Mouse (Mus musculus) spleen, postnatal 14 days (tissue): Measurements from ENCODE around the gene Actn2.

Source experiments
- DNase-seq, 2 experiments: peaks; one replicate each; pipeline ENCODE4 v3.0.0; 2021 to 2022; ENCODE audit warnings: low spot score in 2 of 2

Actn2 gene

DNA sequence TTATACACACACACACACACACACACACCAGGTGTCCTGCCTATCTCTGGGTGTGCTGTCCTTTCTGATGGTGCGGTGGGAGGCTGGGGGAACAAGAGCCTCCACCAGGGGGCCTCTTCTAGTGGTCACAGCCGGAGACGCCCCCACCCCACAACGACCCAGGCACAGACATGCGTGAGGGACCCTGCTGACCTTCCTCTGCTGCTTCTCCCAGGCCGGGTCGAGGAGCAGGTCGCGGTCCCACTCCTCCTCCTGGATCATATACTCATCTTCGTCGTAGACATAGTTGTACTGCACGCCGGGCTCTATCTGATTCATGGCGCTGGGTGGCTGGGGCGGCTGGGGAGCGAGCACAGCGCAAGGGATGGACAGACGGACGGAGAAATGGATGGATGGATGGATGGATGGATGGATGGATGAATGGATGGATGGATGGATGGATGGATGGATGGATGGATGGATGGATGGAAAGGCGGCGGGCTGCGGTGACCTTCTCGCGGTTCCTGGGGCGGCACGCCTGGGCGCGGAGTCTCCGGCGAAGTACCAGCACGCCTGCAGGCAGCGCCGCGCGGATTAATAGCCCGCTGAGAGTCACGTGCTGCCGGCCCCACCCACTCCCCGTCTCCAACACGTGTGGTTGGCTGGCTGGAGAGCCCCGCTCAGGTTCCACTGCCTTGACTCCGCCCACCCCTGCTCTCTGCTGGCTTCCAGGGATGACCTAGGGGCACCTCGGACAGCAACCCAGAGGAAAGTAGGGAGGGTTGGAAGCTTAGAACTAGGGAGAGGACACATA is at the start of gene Actn2:
Actn2 (minus strand) TSS at position 578 of the 793 bp plus-strand sequence.
- peak; percentile 33 to 38 for DNase-seq

DNA sequence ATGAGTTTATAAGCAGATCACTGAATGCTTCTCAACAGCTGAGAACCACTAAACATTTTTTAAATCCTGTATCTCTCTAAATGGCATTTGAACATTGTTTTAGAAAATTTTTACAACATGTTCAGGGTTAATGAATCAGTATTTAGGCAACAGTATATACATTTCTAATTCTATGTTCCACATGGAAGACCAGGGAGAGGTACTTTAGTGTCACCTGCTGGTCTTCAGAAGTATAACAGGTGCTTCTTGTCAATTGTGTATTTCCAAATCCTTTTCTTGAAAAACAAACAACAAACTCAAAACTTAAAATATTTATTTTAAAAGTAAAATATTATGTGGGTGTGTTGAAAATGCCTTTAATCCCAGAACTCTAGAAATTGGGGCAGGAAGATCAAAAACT is 45.7 kb upstream of the Actn2 start:
- DNase-seq, result no peak

DNA sequence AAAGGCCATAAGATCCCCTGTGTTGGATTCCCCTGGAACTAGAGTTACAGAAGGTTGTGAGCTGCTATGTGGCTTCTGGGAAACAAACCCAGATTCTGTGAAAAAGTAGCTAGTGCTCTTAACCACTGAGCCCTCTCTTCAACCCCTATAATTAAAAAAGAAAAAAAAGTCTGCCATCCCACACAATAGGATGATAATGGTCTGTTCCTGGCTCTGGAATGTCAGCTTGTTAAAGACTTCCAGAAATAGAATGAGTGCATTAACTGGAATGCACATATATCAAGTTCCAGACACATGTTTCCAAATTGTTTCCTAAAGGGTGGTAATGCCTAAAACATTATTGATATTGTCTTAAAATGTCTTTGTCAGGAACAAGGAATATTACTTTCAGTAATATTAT is 44.2 kb upstream of the Actn2 start:
- DNase-seq, result no peak

DNA sequence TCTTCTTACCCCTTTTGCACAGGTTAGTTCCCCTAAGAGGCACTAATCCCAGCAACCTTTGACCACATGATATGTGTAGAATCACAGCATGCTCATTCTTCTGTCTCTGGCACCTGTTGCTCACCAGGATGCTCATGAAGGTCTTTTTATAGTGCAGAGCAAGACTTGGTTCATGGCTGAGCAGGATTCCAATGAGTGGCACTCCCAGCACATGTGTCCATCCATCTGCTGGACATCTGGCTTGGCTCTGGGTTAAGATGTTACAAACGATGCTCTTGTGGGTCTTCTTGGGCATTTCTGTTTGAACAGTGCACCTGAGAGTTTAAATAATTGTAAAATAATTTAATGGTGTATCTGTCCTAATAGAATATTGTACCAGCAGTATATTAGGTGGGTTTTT is 36.2 kb upstream of the Actn2 start:
- DNase-seq, result no peak

DNA sequence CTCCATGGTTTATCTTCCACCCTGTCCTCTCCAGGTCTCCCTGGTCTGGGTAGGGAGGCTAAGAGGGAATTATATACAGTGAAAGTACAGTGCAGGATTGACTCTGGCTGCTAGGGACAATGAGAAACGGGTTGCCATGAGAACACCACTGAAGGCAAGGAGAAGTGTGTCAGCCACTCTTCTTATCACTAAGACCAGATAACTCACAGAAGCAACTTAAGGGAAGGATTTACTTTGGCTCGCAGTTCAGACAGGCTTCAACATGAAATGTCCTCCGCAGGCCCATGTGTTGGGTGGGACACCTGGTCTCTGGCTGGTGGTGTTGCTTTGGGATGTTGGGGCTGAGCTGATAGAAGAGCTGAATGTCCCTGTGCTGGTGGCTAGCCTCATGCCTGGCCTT is 32.2 kb upstream of the Actn2 start:
- DNase-seq, result no peak

DNA sequence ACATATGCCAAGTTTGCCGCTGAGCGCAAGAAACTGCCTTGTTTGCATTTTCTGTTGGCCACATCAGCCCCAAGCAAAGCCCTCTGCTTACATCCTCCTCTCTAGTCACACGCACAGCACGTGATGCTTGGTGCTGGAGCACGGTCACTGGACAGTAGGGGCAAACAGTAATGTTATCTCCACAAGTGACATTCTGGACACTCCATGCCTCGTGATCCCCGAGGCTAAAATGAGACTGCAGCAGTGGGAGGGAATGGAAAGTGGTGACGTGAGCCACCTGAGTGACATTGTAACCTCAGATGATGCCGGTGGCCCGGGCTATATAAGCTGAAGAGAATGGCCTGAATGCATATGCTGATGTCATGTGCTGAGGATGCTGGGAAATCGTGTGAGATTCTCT is 29.4 kb upstream of the Actn2 start:
- DNase-seq, result no peak

DNA sequence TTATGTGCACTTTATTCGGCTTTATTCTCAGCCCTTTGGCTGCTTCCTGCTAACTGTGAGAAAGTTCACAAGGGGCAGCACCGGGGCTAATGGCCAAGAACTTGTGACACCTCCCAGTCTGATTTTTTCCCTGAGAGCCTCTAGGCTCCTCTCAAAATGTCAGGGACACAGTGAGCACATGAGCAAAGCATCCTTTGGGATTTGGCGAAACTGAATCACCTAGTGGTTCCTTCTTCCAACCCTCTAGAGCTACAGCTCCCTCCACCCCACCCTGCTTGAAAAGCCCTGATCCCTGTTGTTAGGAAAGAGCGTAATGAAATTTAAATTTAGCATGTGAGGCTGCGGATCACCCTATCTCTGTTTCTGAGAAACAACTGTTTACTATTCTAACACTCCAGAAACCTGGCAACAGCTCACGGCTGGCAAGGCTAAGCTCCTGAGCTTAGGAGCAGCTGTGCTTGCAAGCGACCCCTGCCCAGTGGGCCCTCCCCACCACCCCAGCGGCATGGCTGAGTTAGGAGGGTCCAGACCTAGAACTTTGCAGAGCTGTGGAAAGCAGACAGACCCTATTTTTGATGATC is 28.6 kb upstream of the Actn2 start:
- DNase-seq, result no peak

DNA sequence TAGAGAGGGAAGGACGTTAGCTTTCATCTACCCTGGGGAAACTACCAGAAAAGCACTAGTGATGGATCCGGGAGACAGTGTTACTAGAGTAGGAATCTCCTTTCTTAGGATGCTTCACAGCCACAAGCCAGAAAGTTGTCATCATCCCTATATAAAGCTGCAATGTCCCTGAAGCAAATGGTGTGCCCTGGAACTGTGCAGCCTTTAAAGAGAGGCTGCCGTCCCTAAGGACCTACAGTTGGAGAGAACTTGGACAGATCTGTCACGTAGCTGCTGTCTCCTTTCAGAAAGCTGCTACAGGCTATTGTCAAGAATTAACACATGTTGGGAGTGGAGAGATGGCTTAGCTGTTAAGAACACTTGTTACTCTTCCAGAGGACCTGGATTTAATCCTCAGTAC is 20.9 kb upstream of the Actn2 start:
- DNase-seq, result no peak

DNA sequence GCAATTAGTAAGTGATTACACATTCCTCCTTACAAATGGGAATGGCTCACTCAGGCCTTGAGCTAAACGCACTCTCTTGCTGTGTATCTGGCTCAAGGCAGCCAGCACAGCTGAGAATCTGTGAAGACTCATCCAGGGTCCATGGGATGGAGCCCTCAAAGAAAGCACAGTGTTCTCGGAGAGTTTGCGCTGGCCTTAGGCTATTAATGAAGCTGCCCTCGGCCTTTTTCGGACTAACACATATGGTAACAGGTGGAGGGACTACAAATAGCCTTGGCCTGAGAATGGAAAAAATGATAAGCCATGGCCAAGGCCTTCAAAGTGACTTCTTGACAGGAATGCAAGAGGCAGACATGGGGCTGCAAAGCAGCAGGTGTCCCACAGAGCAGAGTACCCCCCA is 17.0 kb upstream of the Actn2 start:
- DNase-seq, result no peak

DNA sequence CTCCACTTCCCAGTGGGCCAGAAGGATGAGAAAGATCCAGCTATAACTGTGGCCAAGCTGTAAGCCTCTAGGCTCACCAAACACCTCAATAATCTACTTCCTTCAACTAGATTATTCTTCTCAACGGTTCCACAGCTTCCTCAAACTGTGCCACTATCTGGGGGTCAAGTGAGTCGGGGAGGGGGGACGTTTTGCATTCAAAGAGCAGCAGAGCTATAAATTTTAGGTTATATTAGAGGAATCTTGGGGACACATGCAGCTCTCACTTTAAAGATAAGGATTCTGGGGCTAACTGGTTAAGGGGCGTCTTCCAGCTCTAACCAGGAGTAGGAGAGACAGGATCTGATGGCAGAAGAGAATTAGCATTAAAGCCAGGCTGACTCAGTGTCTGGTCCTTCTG is 15.6 kb upstream of the Actn2 start:
- no peak for DNase-seq

DNA sequence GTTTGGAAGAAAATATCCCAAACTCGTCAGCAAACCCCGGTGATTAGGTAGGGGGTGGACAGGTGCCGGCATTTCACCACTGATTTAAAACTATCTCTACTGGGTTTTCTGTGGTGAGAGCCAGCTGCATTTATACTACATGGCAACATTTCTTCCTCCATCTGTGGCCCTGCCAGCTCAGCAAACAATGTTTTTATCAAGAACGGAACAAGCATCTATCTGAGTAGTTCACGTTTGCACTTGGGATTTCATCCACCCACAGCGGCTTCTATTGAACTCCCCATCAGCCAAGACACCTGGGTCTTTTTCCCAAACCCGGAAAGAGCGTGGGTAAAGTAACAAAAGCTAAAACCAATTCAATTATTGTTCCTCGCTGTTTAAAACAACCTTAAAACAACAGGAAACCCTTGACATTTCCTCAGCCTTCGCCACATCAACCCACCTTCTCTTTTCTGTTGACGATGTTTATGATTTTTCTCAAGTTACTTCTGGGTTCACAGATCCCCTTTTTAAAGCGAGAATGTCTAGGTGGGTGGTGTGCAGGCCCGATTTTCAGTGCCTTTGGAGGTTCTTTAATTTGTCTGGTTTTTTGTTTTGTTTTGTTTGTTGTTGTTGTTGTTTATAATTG is 8.8 kb upstream of the Actn2 start:
- no peak for DNase-seq

DNA sequence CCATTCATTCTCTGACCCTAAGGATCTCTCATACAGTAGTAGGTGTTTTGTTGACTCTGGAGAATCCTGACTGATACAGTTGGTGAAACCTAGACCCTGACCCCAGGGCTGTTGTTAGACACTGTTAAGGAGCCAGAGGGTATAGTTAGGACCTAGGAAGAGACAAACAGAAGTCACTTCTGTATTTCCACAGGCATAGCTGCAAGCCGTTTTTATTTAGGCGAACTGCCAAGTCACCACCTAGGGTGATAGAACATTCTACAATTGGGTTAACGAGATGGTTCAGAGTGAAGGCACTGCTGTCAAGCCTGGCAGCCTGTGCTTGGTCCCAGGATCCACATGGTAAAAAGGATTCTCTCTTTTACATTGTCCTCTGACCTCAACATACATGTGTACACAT is 6.3 kb upstream of the Actn2 start:
- DNase-seq, result no peak

DNA sequence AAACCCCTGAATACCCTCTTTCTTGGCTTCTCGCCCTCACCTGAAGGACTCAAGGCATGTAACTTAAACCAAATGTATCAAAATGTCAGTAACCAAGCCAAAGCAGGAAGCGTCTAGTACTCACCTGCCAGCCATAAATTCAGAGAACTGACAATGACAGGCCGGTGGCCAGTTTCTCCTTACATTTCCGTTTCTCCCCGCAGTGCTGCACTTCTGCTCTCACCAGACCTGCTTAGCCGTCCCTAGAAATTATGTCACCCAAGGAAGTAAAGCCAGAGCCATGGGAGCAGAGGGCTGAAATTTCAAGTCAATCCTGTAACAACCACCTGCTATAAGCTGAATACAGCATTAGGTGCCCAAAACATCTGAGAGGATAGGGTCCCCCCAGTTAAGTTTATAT is 887 bp upstream of the Actn2 start:
- DNase-seq, result no peak

DNA sequence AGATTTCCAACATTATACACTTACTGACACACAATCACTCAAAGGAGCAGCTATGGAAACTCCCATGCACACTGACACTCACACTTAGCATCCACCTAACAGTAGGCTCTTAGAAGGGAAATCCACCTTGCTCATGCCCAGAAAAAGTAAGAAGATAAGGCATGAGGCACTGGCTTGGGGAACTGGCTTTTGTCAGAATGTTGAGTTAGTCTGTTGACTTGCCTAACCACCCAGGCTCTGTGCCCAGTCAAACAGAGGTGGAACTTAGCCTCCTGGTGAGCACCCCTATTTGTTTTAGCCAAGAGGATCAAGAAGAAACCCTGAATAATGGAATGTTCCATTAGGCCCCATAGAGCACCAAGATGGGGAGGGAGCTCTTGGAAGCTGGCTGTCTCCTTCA is 1.1 kb downstream of the Actn2 start:
- DNase-seq, result no peak

DNA sequence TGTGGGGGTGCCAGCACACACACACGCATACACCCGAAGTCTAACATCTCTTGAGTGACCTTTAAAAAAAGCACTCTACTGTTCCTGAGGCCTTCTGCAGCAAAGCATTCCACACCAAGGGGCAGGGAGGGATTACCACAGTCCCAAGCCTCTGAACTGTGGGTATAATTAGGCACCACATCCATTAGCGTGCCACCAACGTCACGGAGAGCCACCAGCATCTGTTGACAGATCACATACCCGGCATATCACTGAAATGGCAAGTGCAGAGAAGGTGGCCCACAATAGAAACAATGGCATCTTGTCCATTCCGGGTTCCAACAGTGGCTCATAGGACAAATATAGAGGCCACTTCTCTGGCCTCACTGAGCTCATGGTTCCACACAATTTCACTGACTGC is 2.8 kb downstream of the Actn2 start:
- DNase-seq, result no peak

DNA sequence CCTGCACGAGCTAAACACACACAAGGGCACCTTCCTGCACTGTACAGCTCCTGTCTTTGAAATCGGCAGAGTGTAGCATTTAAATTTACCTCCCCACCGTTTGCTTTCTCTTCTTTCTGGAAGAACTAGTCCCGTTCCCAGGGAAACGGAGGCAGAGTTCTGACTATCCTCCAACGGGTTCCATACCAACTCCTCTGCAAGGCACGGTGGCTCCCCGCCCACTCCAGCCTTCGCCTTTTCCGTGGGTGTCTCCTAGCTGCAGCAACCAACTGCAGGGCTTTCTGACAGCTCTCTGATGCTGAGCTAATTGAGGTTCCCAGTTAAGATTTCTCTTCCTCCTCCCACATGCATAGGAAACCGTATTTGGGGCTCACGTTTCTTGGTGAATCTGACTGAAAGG is 6.5 kb downstream of the Actn2 start:
- no peak for DNase-seq

DNA sequence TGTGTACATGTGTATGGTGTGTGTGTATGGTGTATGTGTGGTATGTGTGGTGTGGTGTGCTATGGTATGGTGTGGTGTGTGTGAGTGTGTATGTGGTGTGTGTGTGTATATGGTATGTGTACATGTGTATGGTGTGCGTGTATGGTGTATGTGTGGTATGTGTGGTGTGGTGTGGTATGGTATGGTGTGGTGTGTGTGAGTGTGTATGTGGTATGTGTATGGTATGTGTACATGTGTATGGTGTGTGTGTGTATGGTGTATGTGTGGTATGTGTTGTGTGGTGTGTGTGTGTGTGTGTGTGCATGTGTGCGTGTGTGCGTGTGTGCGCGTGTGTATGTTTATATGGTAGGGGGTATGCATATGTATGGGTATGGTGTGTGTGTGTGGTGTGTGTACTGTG is 9.0 kb downstream of the Actn2 start:
- DNase-seq, result no peak

DNA sequence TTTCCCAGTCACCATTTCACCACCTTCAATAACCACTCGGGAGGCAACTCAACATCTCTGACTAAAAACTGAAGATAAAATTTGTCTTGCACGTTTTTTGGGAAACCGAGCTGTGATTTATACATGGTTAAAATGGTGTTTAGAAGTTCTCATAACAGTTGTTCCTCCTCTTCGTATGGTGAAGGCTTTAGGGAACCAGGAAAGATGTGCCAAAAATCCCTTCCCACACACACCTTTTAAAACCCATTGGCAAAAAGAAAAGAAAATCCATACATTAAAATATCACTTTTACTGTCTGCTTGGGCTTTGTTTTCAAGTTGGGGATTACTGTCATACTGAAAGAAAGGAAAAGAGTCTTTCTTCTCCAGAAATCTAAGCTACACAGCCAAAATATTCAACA is 12.2 kb downstream of the Actn2 start:
- no peak for DNase-seq

DNA sequence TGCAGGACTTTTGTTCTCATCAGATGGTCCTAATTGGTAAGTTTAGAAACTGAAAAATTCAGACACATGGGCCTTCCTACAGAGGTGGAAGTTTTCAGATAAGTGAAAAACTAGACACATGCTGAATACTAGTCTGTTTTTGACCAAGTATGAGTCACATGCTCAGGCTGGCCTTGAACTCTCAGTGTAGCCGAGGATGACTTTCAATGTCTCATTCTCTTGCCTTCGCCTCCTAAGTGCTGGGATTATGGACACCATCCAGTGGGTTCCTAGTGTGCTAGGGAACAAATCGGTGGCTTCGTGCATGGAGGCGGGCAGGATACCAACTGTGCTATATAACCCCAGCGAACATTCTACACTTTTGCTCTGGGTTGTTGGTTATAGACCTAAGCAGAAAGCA is 13.0 kb downstream of the Actn2 start:
- DNase-seq, result no peak

DNA sequence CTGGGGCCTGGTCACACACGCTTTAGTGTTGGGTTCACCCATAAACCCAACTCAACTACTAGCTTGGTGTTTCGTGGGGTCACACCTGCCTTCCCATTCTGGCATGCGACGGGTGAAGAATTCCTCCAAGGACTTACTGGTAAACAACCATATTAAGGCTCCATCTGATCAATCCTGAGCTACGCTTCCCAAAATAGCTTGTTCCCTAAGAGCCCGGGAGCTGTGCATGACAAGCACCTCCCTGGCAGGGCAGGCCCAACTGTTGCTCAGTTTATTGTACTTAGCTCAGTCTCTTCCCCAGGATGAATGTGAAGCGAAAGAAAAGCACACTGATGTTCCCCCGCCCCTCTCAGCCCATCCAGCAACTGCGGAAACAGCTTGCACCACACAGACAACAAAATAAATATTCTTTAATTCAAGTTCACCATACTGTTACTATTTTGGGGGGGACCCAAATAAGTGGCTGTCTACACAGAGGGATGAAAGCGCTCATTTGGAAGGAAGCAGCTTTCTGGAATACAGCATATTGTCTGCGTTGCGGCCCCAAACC is 17.4 kb downstream of the Actn2 start:
- no peak for DNase-seq

DNA sequence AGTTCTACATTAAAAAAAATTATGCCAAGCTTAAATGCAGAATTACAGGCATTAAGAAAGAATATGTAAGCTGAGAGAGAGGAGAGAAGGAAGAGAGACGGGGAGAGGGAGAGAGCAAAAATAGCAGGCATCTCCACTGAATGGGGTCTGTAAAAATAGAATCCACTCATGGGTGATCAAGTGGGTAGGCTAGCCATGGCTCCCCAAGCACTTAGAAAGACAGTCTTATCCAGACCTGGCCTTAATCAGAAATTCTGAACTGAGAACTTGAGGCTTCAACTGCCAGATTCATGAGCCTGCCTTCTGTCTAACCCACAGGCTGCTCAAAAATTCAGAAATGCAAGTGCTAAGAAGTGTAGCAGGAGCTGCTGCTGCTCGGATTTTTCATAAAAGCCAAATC is 20.4 kb downstream of the Actn2 start:
- no peak for DNase-seq

DNA sequence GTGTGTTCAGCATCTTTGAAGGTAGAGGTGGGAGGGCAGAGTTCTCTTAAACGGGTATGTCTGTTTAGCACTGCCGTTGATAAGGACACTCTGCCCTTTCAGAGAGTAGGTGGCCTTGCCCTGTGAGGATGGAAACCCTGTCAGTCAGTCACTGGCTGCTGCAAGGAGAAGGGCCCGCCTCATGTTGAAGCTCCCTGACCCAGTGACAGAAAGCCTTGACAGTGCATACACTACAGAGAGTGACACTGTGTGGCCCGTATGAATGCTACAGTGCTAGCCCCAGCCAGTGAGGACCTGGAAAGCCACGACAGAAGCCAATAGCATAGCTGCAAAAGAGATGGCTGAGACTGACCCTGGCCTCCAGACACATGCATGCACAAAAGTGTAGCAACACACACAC is 22.5 kb downstream of the Actn2 start:
- DNase-seq, result no peak

DNA sequence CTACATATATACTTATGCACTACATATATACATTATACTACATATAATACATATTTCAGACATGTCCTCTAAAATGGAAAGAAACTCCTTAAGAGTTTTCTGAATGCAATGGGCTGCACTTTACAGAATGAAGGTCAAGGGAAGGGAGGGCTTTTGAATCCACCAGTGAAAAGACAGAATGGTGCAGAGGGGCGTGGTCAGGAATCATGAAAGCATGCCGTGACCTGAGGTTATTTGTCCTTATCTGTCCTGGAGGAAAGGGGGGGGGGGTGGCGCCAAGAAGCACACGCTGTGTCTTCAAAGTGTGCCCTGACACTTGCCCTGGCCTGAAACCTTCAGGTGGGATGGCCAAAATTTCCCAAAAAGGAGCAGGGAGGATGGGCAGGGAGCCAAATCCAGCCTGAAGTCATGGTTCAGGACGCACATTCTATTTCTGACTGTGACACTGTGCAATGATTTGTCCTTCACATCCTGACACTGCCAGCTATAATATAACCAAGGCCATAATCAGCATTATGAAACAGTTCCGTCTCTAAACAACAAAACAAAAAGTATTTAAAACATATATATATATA is 23.3 kb downstream of the Actn2 start:
- DNase-seq, result no peak
